Mouse (Mus musculus) brown adipose tissue, adult 24 weeks (tissue): ENCODE results near the gene Pphln1. TPM values are rescaled to one million over a fixed set of nuclear protein-coding genes. Genes with fewer than 3 reads are reported as not detected.

Experiments
- H3K27ac ChIP-seq: fragments of 200-500 bp; replicated peaks from 2 replicates; pipeline ENCODE4 v1.5.1; 2012; ENCODE audit warnings: low read depth, mild to moderate bottlenecking, low read length
- H3K4me1 ChIP-seq: fragments of 200-500 bp; 2 replicates; pipeline ENCODE4 v1.6.1; 2012; ENCODE audit warnings: low read length, mixed read lengths; ENCODE audit not compliant: control insufficient read depth, insufficient read depth, insufficient read length
- H3K4me3 ChIP-seq: fragments of 200-500 bp; 2 replicates; pipeline ENCODE4 v1.5.1; 2012; ENCODE audit warnings: low read depth, mild to moderate bottlenecking, low read length, moderate library complexity; ENCODE audit not compliant: insufficient read depth
- polyA plus RNA-seq: library from polyadenylated mRNA; stranded (reverse); fragments of >200 nt; gene quantifications from 2 replicates; pipeline ENCODE4 v1.2.4, GENCODE M21; 2012; ENCODE audit not compliant: missing spikeins, insufficient read depth, insufficient read length

Pphln1 gene
- polyA plus RNA-seq, 1 experiment = 19.5 TPM

- Histone ChIP-seq H3K4me1 (peaks cover 11% of the 10 kb centered on the region), H3K27ac (peak overlapping the region; percentile 3; the same call in 1 of the 2 replicates)
These were observed 131.9 kb downstream of the Pphln1 start for GRCm38 (mm10) chr15:93529831-93530702.

GRCm38 (mm10) chr15:93530703-93531032 is 132.5 kb downstream of the Pphln1 start:
- Histone ChIP-seq H3K4me3 (no peak overlapping the region), H3K27ac (peak overlapping the region; percentile 3; the same call in 1 of the 2 replicates), H3K4me1 (peaks cover 11% of the 10 kb centered on the region)

More at GRCm38 (mm10) chr15:93529831-93530702, 131.9 kb downstream of the Pphln1 start:
- no peak overlapping the region for H3K4me3 ChIP-seq

- H3K27ac ChIP-seq = no peak overlapping the region
- peaks cover 13% of the 10 kb centered on the region for H3K4me1 ChIP-seq
- H3K4me3 ChIP-seq = no peak overlapping the region
These were observed 138.0 kb downstream of the Pphln1 start for GRCm38 (mm10) chr15:93536191-93536590.

GRCm38 (mm10) chr15:93537745-93538144 is 139.6 kb downstream of the Pphln1 start:
- peaks cover 9% of the 10 kb centered on the region for H3K4me1 ChIP-seq
- H3K4me3 ChIP-seq = peak overlapping the region; percentile 53
- H3K27ac ChIP-seq = peak overlapping the region; percentile 90

GRCm38 (mm10) chr15:93538551-93539205 is 140.5 kb downstream of the Pphln1 start:
- Histone ChIP-seq H3K4me3 (peak overlapping the region; percentile 53), H3K4me1 (peaks cover 9% of the 10 kb centered on the region), H3K27ac (peak overlapping the region; percentile 90)

- H3K27ac ChIP-seq = 0 out of 2 replicates have a peak overlapping the region, but pooled peaks have one; percentile 13
- H3K4me3 ChIP-seq = no peak overlapping the region
- H3K4me1 ChIP-seq = peaks cover 8% of the 10 kb centered on the region
These were observed 141.3 kb downstream of the Pphln1 start for GRCm38 (mm10) chr15:93539415-93539814.

Other genes with a start within 250 kb of the Pphln1 start
- 5.6 and 6.1 TPM in 2 replicates for gene Gxylt1, start 123.2 kb upstream of the Pphln1 start, polyA plus RNA-seq
- 37.8 and 62.9 TPM in 2 replicates for gene Yaf2, start 61.4 kb upstream of the Pphln1 start, polyA plus RNA-seq
- 192 TPM in 2 replicates for gene Zcrb1, start within 50 bp of the Pphln1 start, polyA plus RNA-seq
- gene Prickle1, start 197.5 kb downstream of the Pphln1 start, polyA plus RNA-seq = 2.0 and 2.4 TPM in 2 replicates